Mouse (Mus musculus) heart, adult 9 months (tissue): ENCODE measurements around the gene Specc1.

ENCODE experiments used
- DNase-seq, 2 experiments: peaks; one replicate each; pipeline ENCODE4 v3.0.0; 2022; ENCODE audit warnings: low spot score in 2 of 2

Specc1 gene

DNA sequence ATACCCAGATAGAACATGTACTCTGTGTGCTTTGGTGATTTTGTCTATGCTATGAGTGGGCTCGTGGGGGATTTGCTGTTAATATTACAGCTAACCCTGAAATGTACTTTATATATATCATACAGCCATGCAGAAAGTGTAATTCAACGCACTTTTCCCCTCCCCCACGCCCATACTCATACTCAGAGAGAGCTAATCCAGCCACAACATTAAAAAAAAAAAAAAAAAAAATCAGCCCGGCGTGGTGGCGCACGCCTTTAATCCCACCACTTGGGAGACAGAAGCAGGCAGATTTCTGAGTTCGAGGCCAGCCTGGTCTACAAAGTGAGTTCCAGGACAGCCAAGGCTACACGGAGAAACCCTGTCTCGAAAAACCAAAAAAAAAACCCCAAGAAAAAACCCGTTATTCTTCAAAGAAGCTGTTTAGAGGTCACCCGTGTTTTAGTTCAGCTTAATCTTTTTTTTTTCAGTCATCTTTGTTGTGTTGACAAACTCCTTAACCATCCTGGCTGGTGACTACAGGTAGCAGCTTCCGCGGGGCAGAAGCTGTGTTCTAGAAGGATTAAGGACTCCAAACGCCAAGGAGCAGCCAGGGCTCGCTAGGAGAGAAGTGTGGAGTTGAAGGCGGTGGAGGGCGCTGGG lies 291.3 kb downstream of the Specc1 start:
- no peak for DNase-seq

DNA sequence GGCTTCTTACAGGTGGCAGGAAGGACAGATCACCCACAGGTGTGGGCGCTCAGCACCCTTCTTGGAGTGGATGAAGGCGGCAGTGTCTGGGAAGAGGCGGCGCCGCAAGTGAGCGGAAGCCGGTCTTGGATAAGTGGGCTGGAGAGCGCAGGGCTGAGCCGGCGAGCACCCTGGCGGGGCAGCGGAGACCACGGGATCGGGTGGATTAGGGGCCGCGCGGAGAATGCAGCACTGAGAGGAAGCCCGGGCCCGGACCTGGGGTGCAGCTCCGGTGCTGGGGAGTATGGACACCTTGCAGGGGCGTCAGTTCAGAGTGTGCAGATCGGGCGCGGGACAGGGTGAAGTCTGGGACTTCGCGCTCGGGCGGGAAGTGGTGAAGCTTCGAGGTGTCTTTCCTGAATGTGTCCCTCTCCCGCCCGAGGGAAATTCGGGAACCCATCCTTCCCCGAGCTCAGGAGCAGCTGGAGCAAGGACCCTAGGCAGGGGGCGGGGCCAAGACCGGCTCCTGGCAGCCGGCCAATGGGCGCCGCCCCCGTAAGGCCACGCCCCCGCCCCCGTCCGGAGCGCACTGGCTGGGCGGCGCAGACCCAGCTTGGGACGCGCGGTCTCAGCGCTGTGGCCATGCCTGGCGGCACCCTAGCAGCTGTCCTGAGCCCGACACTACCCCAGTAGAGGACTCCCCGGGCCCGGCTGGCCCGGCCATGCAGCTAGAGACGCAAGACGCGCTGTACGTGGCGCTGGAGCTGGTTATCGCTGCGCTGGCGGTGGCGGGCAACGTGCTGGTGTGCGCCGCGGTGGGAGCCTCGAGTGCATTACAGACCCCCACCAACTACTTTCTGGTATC lies 292.1 kb downstream of the Specc1 start, which contains the start of gene Adora2b:
TSS of gene Adora2b (plus strand) at position 584 of the 844 bp plus-strand sequence.
- peak; percentile 46 to 52 for DNase-seq

DNA sequence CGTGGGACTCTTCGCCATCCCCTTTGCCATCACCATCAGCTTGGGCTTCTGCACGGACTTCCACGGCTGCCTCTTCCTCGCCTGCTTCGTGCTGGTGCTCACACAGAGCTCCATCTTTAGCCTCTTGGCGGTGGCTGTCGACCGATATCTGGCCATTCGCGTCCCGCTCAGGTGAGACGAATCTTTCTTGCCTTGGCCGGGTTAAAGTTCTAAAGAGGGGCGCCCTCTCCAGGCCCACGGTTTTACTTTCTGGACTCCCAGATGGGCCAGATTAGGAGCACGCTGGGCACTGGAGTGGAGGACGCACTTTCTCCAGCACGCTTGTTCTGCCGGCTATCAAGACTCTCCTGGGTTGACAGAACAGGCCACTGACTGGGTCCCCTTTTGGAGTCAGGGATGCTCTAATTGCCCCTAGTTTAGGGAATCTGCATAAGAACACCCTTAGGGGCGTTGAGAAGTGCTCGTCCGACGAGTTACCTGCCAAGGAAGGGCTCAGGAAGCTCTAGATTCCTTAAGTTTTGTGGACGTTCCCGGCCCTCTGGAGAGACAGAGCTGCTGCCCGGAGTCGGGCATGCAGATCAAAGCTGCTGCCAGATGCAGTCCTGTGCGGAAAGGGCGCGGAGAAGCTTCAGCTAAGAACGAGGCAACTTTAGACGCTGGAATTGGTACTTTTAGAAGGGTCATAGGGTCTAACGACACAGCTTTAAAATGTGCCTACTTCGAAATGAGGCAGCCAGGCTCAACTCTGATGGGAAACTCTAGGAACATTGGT lies 292.9 kb downstream of the Specc1 start:
- DNase-seq, result peak in 1 of 2 experiments; percentile 30

DNA sequence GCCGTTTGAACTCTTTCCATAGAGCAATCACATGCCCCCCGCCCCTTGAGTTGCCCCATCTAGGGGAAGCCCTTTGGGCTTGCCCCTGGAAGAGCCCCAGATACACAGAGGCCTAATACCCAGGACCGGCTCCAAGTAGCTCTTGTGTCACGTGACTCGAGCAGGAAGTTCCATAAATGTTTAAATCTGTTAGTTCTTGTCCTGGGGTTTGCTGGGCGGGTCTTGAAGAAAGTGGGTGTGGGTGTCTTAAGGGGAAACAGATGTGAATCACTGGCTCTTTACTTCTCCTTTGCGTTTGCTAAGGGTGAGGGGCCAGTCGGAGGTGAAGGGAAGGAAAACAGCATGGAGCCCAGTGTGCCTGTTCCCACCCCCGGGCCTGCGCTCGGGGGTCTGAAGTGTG lies 294.5 kb downstream of the Specc1 start:
- DNase-seq, result peak; percentile 38 to 47

DNA sequence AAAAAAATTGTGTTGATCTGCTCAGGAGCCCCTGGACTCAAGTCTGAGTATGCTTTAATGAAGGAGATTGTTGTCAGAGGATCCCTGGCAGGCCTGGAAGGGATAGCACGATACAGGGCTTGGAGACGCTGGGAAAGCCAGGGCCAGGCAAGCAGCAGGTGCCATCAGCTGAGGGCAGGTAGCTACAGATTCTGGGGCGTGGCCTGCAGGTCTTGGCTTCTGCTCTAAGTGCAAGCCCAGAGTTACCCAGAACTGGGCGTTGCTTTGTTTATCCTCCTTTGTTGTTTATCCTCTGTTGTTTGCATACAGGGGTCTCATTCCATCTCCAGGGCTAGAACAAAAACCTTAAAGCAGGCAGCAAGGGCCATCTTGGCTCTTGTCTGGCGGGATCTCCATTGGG lies 296.8 kb downstream of the Specc1 start:
- no peak for DNase-seq

DNA sequence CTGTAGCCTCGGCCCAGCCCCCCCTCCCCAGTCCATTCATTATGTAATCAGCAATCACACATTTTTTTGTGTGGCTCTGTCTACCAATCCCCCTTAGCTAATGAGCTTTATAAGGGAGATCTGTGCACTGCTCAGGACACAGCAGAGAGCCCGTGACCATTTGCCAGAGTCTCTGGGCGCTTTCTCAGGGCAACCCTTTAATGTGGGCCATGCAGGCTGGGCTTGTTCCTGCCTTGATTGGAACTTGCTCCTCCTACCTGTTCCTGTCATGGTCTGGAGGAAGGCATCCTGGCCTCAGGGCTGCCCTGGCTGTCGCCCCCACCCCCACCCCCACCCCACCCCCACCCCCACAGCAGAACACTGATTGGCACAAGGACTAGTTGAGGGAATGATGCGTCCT lies 302.7 kb downstream of the Specc1 start:
- DNase-seq, result no peak

DNA sequence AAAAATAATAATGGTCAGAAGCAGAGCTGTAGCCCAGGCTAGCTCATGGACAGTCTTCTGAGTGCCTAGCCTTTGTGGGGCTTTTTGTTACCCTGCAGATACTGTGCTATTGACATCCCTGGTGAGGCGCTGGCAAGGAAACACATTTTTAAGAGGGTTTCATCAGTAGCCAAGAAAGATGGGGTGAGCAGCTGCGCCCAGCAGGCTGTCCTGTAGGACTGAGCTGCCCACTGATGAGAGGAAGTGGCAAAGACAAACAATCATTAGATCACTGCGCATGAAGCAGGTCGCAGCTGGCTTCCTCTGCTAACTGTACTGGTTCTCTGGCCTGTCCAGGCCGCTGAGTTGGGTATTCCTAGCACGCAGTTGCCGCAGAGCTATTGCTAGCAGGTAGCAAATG lies 307.0 kb downstream of the Specc1 start:
- no peak for DNase-seq

DNA sequence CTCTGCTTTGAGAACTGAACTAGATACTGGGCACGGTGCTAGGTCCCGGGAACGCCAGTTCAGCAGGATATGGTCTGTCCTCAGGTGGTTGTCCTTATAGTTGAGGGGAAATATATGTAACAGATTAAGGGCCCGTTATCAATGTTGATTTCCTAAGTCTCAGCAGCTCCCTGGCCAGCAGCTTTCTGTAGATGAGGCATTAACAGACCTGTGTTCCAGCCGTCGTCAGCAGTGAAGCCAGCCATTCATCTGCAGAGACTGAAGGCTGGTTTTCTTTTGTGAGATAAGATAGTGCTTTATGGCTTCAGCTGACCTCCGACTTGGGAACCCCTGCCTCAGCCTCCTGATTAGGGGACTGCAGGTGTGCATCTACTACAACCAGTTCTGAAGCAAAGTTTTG lies 307.5 kb downstream of the Specc1 start:
- DNase-seq, result no peak

DNA sequence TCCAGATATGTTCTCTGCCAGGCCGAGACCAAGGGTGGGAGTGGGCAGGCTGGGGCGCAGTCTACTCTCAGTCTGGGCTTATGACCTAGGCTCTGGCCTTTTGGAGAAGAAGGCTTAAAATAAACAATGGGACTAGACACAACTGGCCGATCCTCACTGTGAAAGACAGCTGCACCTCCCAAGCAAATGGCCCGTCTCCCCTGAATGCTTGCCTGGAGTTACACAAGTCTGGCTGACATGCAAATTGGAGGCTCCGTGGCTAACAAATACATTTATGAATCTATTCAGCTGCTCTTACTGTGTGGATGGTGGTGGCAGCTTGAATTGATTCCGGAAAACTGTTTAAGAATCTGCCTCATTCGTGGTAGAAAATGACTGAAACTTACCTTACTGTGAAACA lies 309.1 kb downstream of the Specc1 start:
- no peak for DNase-seq

DNA sequence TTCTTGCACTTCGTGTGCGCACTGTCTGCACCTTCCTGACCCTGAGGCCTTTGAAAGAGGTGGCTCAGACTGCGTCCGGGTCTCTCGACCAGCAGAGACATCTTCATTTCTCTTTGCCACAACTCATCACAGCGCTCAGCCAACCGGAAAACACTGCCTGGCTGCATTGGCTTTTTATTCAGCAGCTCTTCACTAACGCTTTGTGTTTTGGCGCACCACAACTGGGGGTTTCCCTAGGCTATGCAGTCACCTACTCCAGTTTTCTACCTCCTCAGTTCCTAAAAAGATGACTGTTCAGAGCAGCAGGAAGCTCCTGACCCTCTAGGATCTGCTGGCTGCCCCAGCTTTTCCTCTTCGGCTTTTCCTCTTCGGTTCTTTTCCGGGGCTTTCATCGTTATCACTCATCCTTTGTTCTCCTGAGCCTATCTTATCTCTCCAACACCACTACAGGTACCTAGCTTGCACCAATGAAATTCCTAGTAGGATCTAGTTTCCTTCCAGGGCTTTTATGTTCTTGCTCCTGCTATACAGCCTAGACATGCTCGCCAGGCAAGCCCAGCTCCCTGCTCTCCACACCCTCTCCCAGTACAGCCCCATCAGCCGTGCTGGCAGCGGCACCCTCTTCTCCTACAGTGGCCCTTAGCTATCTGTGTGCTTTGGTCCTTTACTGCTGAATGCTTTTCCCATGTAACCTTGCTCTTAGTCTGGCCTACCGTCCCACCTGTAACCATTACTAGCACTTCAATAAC lies 310.1 kb downstream of the Specc1 start:
- no peak for DNase-seq

DNA sequence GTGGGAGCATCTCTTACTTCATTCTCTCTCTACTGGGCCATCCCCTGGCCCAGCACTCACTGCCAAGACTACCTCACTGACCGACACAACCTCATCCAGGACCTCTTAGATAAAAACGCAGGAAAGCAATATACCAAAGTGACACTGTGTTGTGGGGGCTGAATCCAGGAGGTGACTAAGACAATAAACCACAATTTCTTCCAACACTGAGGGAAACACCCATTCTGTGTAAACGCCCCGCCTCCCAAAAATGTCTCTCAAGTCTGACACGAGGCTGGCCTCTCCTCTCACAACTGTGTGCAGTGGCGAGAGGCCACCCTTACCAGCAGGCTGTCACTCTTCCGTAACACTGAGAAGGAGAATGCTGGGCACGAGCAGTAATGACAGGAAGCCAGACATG lies 311.8 kb downstream of the Specc1 start:
- DNase-seq, result no peak

DNA sequence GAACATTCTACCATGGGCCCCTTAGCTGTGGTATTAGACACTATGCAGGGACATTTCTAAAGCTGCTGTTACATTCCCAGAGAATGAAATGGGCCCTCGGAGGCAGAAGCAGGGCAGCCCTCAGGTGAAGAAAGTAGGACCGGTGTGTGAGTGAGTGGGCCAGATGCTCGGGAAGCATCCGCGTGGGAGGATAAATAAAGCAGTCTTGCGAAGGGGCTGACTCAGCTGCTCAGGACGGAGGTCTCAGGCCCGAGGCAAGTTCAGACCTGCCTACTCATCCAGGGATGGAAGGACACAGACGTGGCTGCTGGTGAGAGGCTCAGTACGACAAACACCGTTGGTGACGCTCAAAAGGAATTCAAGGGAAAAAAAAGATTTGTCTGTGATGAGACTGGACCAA lies 312.5 kb downstream of the Specc1 start:
- no peak for DNase-seq

DNA sequence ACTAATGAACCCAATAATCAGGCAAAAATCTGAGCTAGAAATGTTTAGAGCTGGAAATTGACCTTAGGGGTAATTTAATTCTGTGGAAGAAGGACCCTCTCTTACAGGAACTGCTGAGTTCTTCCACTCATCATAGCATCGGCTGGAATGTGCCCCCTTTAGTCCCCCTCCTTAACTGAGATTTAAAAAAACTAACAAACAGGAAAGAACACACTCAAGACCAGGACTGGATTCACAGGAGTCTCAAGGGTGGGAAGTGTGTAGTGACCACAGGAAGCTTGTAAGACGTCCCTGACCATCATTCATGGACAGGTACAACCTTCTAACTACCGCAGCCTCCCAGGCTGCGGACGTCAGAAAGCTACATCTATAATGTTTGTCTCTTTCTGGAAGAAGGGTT lies 314.3 kb downstream of the Specc1 start:
- DNase-seq, result no peak
